Mouse (Mus musculus) cerebellum, adult 2 months (tissue): ENCODE measurements around the gene Tmem63c. TPM values are rescaled to one million over a fixed set of nuclear protein-coding genes. Genes with fewer than 3 reads are reported as not detected.

Source experiments
- DNase-seq, 2 experiments: peaks; one replicate each; pipeline ENCODE4 v3.0.0; 2021
- H3K27ac ChIP-seq: fragments of 200-500 bp; 2 replicates; pipeline ENCODE4 v1.5.1; 2012; ENCODE audit warnings: low read length, control low read depth, inconsistent platforms; ENCODE audit not compliant: insufficient read depth
- H3K27me3 ChIP-seq: fragments of 200-500 bp; 2 replicates; pipeline ENCODE4 v1.6.1; 2012; ENCODE audit warnings: inconsistent platforms, mild to moderate bottlenecking, low read length, moderate library complexity; ENCODE audit not compliant: control insufficient read depth, insufficient read depth
- H3K4me1 ChIP-seq: fragments of 200-500 bp; 2 replicates; pipeline ENCODE4 v1.6.1; 2011; ENCODE audit warnings: low read length; ENCODE audit not compliant: control insufficient read depth, insufficient read depth
- H3K4me3 ChIP-seq: fragments of 200-500 bp; replicated peaks from 2 replicates; pipeline ENCODE3; 2011; ENCODE audit warnings: mild to moderate bottlenecking, low read depth, low read length, control low read depth; ENCODE audit not compliant: insufficient read depth
- CTCF ChIP-seq: fragments of 200-500 bp; IDR thresholded peaks from 2 replicates; pipeline ENCODE4 v1.5.1; 2011; ENCODE audit warnings: low read depth, mild to moderate bottlenecking, control low read depth, low read length, moderate library complexity, borderline replicate concordance; ENCODE audit not compliant: insufficient read depth
- POLR2A ChIP-seq: fragments of 200-500 bp; IDR thresholded peaks from 2 replicates; pipeline ENCODE4 v1.6.1; 2011; ENCODE audit warnings: low read length, control low read depth, borderline replicate concordance; ENCODE audit not compliant: insufficient read depth
- WGBS: fragments of 180-500 bp; shearing (Covaris S2); methylation state at CpG from one replicate; pipeline ENCODE4 v1.1.7; 2018; 5-methylcytosine and 5-hydroxymethylcytosine counted together
- polyA plus RNA-seq: library from polyadenylated mRNA; depleted of rRNA; stranded (reverse); fragments of >200 nt; gene quantifications from 2 replicates; pipeline ENCODE4 v1.2.3, GENCODE M21; 2012

The Tmem63c gene
- polyA plus RNA-seq, 1 experiment, result 55.9 TPM

- no peak for TF ChIP-seq POLR2A
- TF ChIP-seq CTCF, result no peak
- H3K4me1 ChIP-seq, result no peaks in the 10 kb centered on the region
- no peaks in the 10 kb centered on the region for H3K27me3 ChIP-seq
- no peak for DNase-seq
- 96% methylated on average over 4 of the region's 4 CpGs for WGBS
- H3K4me3 ChIP-seq, result no peak overlapping the region
- H3K27ac ChIP-seq, result no peak overlapping the region
These were observed 100.9 kb downstream of the Tmem63c start for GRCm38 (mm10) chr12:87121918-87122589.

DNA sequence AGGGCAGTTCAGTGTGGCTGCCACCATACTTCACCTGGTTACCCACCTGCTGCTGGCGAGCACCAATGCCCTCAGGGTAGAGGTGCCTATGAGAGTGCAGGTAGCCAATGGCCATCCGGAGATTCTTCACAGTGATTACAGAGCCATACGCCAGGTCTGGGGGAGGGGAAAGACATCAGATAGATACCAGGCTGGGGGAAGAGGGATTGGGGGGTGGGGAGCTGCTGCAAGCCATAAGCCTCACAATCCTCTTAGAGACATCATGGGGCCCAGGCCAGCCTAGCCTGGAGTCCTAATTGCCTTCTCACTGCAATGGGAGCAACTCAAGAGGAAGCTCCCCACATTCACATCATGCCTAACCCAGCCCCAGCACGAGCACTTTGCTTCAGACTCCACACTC lies 106.1 kb downstream of the Tmem63c start:
- no peaks in the 10 kb centered on the region for H3K27me3 ChIP-seq
- no peak for DNase-seq
- TF ChIP-seq POLR2A, result no peak

GRCm38 (mm10) chr12:87130224-87130623 lies 109.1 kb downstream of the Tmem63c start:
- H3K4me1 ChIP-seq, result no peaks in the 10 kb centered on the region
- DNase-seq, result no peak
- 94% methylated on average over 4 of the region's 4 CpGs for WGBS
- TF ChIP-seq CTCF (no peak), POLR2A (no peak)
- no peak overlapping the region for H3K27ac ChIP-seq
- no peaks in the 10 kb centered on the region for H3K27me3 ChIP-seq
- H3K4me3 ChIP-seq, result no peak overlapping the region

More for the DNA sequence above, 106.1 kb downstream of the Tmem63c start:
- Histone ChIP-seq H3K27ac (no peak overlapping the region), H3K4me3 (no peak overlapping the region), H3K4me1 (no peaks in the 10 kb centered on the region)
- 83% methylated on average over 4 of the region's 4 CpGs for WGBS

- 28% methylated on average over 2 of the region's 2 CpGs for WGBS
These were observed 110.0 kb downstream of the Tmem63c start for GRCm38 (mm10) chr12:87131181-87131580.

GRCm38 (mm10) chr12:87131619-87132018 lies 110.5 kb downstream of the Tmem63c start:
- TF ChIP-seq CTCF, result peak; percentile 18; the same call in 1 of the 2 replicates
- TF ChIP-seq POLR2A, result no peak
- no peak for DNase-seq
- Histone ChIP-seq H3K27ac (no peak overlapping the region), H3K4me1 (no peaks in the 10 kb centered on the region), H3K27me3 (no peaks in the 10 kb centered on the region), H3K4me3 (no peak overlapping the region)
- 28% methylated on average over 3 of the region's 3 CpGs for WGBS

More at GRCm38 (mm10) chr12:87131181-87131580, 110.0 kb downstream of the Tmem63c start:
- Histone ChIP-seq H3K4me3 (no peak overlapping the region), H3K4me1 (no peaks in the 10 kb centered on the region), H3K27ac (no peak overlapping the region), H3K27me3 (no peaks in the 10 kb centered on the region)
- no peak for DNase-seq
- TF ChIP-seq CTCF (no peak), POLR2A (no peak)

DNA sequence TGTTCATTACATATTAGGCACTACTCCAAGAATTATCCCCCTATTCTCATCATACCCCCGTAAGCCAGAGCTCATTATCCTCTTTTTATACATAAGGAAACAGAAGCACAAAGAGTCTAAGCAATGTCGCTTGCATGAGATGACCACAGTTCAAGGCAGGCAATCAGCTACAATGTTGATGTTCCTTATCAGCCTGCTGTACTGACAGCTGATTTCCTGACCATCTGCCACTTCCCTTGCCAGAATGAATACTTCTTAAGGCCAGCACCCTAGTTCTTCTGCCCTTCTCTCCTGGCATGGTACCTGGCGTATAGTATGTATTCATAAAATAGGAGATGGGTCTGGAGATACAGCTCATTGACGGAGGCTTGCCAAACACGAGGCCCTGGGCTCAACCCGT lies 111.1 kb downstream of the Tmem63c start:
- Histone ChIP-seq H3K4me1 (no peaks in the 10 kb centered on the region), H3K27me3 (no peaks in the 10 kb centered on the region), H3K4me3 (no peak overlapping the region), H3K27ac (no peak overlapping the region)
- WGBS, result 47% methylated on average over 6 of the region's 6 CpGs
- DNase-seq, result no peak
- TF ChIP-seq CTCF (no peak), POLR2A (no peak)

DNA sequence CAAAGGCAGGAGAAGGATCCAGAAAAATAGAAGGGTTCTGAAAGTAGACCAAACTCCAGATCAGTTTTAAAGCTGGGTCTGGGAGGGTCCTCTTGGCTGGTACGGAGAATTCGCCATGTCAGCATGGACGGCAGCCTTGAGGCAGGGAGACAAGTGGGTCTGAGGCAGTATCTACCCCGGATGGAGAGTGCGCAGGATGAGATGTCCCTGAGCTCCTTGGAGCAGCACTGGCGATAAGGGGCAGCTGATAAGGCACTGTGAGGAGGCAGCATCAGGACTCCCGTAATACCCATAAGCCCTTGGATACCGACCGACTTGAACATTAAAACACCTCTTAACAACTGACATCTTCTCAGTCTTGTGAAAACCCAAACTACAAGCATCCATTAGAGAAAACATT lies 111.6 kb downstream of the Tmem63c start:
- 96% methylated on average over 9 of the region's 9 CpGs for WGBS
- no peak for DNase-seq
- H3K27me3 ChIP-seq, result no peaks in the 10 kb centered on the region
- H3K4me3 ChIP-seq, result no peak overlapping the region
- no peak overlapping the region for H3K27ac ChIP-seq
- no peak for TF ChIP-seq CTCF
- no peak for TF ChIP-seq POLR2A
- H3K4me1 ChIP-seq, result no peaks in the 10 kb centered on the region
